Mouse (Mus musculus) limb, embryonic 14.5 days (tissue): ENCODE results near the gene Dhx38. TPM values are rescaled to one million over a fixed set of nuclear protein-coding genes. Genes with fewer than 3 reads are reported as not detected.

Experiments used
- ATAC-seq: fragments of 200-750 bp; cut with Nextera tagmentation; 2 replicates; pipeline ENCODE4 v1.8.0; 2017; ENCODE audit warnings: low read depth, moderate number of reproducible peaks, moderate TSS enrichment; ENCODE audit not compliant: low FRiP score
- DNase-seq: peaks from one replicate; pipeline ENCODE4 v3.0.0-alpha.2; 2015; ENCODE audit warnings: low spot score
- H3K27ac ChIP-seq: fragments of 300-500 bp; sonication (generic); replicated peaks from 2 replicates; pipeline ENCODE4 v1.5.1; 2014; ENCODE audit warnings: low read depth, mild to moderate bottlenecking, low read length, moderate library complexity, mixed read lengths
- H3K27me3 ChIP-seq: fragments of 300-500 bp; sonication (generic); 2 replicates; pipeline ENCODE4 v1.6.1; 2014; ENCODE audit warnings: low read length, mixed read lengths; ENCODE audit not compliant: control insufficient read depth, insufficient read depth
- H3K36me3 ChIP-seq: fragments of 300-500 bp; sonication (generic); 2 replicates; pipeline ENCODE4 v1.6.1; 2014; ENCODE audit warnings: mild to moderate bottlenecking, low read length, moderate library complexity, mixed read lengths; ENCODE audit not compliant: control insufficient read depth, insufficient read depth
- H3K4me1 ChIP-seq: fragments of 300-500 bp; sonication (generic); 2 replicates; pipeline ENCODE4 v1.6.1; 2014; ENCODE audit warnings: antibody characterized with exemption, low read length, mixed read lengths; ENCODE audit not compliant: control insufficient read depth, insufficient read depth
- H3K4me2 ChIP-seq: fragments of 300-500 bp; sonication (generic); replicated peaks from 2 replicates; pipeline ENCODE4 v1.6.1; 2014; ENCODE audit warnings: low read depth, mild to moderate bottlenecking, low read length, moderate library complexity; ENCODE audit not compliant: severe bottlenecking
- H3K4me3 ChIP-seq: fragments of 300-500 bp; sonication (generic); replicated peaks from 2 replicates; pipeline ENCODE4 v1.5.1; 2014; ENCODE audit warnings: low read length
- H3K9ac ChIP-seq: fragments of 300-500 bp; sonication (generic); 2 replicates; pipeline ENCODE4 v1.6.1; 2014; ENCODE audit warnings: mild to moderate bottlenecking, low read depth, low read length, moderate library complexity; ENCODE audit not compliant: severe bottlenecking
- H3K9me3 ChIP-seq: fragments of 300-500 bp; sonication (generic); 2 replicates; pipeline ENCODE4 v1.6.1; 2016; ENCODE audit warnings: low read length; ENCODE audit not compliant: control insufficient read depth
- POLR2A ChIP-seq: fragments of 200-500 bp; IDR thresholded peaks from 2 replicates; pipeline ENCODE4 v1.8.0; 2012; ENCODE audit warnings: inconsistent platforms, mild to moderate bottlenecking, moderate library complexity, borderline replicate concordance; ENCODE audit not compliant: insufficient read depth, insufficient read length; ENCODE audit errors: extremely low read depth
- WGBS: fragments of 180-500 bp; shearing (Covaris S2); extraction: QIAGEN DNeasy Blood & Tissue Kit; methylation state at CpG from one replicate; pipeline ENCODE4 v1.1.7; 2014; 5-methylcytosine and 5-hydroxymethylcytosine counted together
- polyA plus RNA-seq, 2 experiments: library from polyadenylated mRNA; depleted of rRNA in 1 of 2; stranded (reverse) in 1 of 2; unstranded in 1 of 2; fragments of >200 nt; fragmentation: Nextera tagmentation in 1 of 2; extraction: Ambion mirVana in 1 of 2; gene quantifications; 2 replicates each; pipeline versions ENCODE4 v1.2.1 to v1.2.3; 2012 to 2014

Gene Dhx38
- polyA plus RNA-seq, 2 experiments = 20.0 to 27.8 TPM

DNA sequence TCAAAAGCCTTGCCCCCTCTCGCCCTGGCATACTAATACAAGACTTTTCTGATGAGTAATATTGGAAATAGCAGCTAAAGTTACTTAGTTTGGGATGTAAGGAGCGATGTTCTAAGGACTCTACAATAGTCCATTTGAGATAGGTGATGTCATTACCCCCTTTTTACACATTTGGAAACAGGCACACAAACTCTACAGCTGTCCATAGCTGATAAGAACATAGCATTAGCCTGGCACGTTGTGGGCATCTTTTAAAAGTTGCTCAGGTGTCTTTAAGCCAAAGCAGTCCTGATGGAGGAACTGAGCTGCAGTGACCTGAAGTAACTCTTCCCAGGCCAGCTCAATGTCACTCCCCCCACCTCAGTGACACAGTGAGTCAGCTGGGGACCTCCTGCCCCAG is 25.7 kb upstream of the Dhx38 start:
- WGBS = 85% methylated on average over 3 of the region's 3 CpGs
- Histone ChIP-seq H3K9ac (no peak overlapping the region), H3K27ac (no peak overlapping the region), H3K4me2 (no peak overlapping the region), H3K4me3 (no peak overlapping the region), H3K27me3 (no peaks in the 10 kb centered on the region), H3K4me1 (no peaks in the 10 kb centered on the region), H3K9me3 (no peaks in the 10 kb centered on the region), H3K36me3 (peaks cover 36% of the 10 kb centered on the region)
- DNase-seq = no peak
- TF ChIP-seq POLR2A = no peak
- no peak for ATAC-seq

DNA sequence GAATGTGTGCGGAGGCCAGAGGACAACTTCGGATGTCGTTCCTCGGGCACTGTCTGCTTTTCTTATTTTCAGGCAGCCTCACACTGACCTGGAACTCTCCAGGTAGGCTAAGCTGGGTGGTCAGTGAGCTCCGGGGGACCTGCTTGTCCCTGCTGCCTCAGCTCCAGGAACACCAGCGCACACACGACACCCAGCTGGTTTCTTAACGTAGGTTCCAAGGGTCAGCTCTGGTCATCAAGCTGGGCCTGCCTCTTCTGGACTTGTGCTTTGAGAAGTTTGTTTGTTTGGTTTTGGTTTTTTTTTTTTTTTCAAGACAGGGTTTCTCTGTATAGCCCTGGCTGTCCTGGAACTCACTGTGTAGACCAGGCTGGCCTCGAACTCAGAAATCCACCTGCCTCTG is 25.2 kb upstream of the Dhx38 start:
- H3K4me3 ChIP-seq = no peak overlapping the region
- no peaks in the 10 kb centered on the region for H3K27me3 ChIP-seq
- H3K9ac ChIP-seq = no peak overlapping the region
- no peak for ATAC-seq
- H3K27ac ChIP-seq = no peak overlapping the region
- no peak for DNase-seq
- TF ChIP-seq POLR2A = no peak
- 88% methylated on average over 9 of the region's 9 CpGs for WGBS
- no peaks in the 10 kb centered on the region for H3K9me3 ChIP-seq
- no peaks in the 10 kb centered on the region for H3K4me1 ChIP-seq
- no peak overlapping the region for H3K4me2 ChIP-seq
- peaks cover 36% of the 10 kb centered on the region for H3K36me3 ChIP-seq

DNA sequence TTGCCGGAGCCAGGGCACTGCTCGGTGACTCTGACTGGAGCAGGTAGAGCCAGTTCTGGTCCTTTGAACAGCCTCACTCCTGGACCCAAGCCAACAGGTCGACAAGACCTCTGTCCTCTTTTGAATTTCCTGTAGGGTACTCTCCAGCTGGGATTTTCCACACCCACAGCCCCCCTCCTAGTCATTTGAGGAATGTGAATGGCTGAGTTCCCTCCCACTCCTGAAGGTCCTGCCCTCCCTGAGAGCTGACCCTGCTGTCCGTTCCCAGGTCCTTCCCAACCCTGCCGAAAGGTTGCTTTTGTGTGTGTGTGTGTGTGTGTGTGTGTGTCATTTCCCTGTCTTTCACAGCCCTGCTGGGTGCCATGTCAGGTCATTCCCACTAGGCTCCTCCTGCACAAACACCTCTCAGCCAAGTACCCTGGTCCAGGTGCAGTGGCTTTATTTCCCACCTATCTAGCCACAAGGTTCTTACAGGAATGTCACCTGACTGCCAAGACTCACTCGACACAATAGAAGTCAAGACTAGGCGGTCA is 21.4 kb upstream of the Dhx38 start:
- Histone ChIP-seq H3K9ac (no peak overlapping the region), H3K36me3 (peaks cover 7% of the 10 kb centered on the region; the same call in 1 of the 2 replicates), H3K27ac (no peak overlapping the region), H3K4me2 (no peak overlapping the region), H3K9me3 (no peaks in the 10 kb centered on the region), H3K27me3 (no peaks in the 10 kb centered on the region), H3K4me3 (no peak overlapping the region), H3K4me1 (no peaks in the 10 kb centered on the region)
- ATAC-seq (no peak), DNase-seq (no peak)
- 56% methylated on average over 7 of the region's 7 CpGs for WGBS
- TF ChIP-seq POLR2A = no peak

DNA sequence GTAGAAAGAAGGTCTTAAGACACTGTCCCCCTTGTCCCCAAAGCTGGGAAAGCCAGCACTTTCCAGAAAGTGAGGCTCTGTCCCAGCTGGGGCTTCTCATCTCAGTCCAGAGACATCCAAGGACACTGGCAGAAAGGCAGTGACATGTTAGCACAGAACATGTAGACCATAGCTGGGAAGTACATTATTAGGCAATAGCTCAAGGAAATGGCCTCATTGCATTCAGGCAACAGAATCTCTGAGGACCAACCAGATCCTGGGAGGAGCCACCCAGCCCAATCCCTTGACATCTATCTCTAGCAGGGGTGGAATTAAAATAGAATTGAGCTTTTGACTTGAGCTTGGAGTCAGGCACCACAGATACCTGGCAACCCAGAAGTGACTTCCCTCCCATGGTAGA is 20.0 kb upstream of the Dhx38 start:
- Histone ChIP-seq H3K27me3 (no peaks in the 10 kb centered on the region), H3K36me3 (no peaks in the 10 kb centered on the region), H3K27ac (no peak overlapping the region), H3K9me3 (no peaks in the 10 kb centered on the region), H3K4me2 (no peak overlapping the region), H3K9ac (no peak overlapping the region), H3K4me3 (no peak overlapping the region), H3K4me1 (no peaks in the 10 kb centered on the region)
- no peak for TF ChIP-seq POLR2A
- ATAC-seq = no peak
- no peak for DNase-seq

DNA sequence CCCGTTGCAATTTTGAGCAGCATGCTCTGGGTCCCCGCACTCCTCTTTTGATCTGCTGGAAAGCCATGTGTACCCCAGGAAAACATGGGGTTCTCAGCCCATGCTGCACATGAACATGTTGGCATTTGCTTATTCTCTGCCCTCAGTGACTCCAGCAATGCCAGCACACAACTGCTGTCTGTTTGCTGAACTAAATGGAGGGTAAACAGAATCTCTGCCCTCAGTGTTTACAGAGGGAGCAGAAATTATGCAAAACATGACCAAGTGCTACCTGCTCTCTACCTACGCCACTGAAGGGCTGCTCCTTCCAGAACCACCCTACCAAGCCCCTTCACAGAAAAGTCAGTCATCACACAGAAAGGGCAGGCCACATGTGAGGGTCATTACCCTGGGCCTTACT is 19.2 kb upstream of the Dhx38 start:
- Histone ChIP-seq H3K27ac (no peak overlapping the region), H3K9ac (no peak overlapping the region), H3K4me1 (no peaks in the 10 kb centered on the region), H3K4me2 (no peak overlapping the region), H3K4me3 (no peak overlapping the region), H3K27me3 (no peaks in the 10 kb centered on the region), H3K9me3 (no peaks in the 10 kb centered on the region), H3K36me3 (no peaks in the 10 kb centered on the region)
- ATAC-seq (no peak), DNase-seq (no peak)
- WGBS = 88% methylated on average over 3 of the region's 3 CpGs
- no peak for TF ChIP-seq POLR2A

DNA sequence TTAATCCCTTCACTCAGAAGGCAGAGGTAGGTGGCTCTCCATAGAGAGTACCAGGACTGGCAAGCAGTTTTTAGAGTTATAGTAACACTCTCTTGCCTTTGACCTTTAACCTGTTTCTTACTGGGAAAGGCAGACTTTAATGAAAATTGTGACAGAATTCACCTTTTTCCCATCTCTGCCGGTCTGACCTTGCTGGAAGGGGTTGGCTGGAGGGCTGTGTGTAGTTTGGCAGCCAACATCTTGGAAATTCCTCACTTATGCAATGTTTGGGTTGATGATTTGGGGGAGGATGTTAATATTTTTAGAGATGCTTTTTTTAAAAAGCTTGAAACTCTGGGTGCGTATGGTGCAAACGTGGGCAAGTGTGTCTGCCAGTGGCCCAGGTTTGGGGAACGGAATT is 18.6 kb upstream of the Dhx38 start:
- no peak overlapping the region for H3K4me3 ChIP-seq
- no peak overlapping the region for H3K9ac ChIP-seq
- no peak overlapping the region for H3K4me2 ChIP-seq
- ATAC-seq (no peak), DNase-seq (no peak)
- no peaks in the 10 kb centered on the region for H3K36me3 ChIP-seq
- H3K27me3 ChIP-seq = no peaks in the 10 kb centered on the region
- H3K4me1 ChIP-seq = no peaks in the 10 kb centered on the region
- H3K27ac ChIP-seq = no peak overlapping the region
- no peaks in the 10 kb centered on the region for H3K9me3 ChIP-seq
- 82% methylated on average over 4 of the region's 4 CpGs for WGBS
- TF ChIP-seq POLR2A = no peak
